Comparison of ENCODE assay signal across 8 mouse cellular contexts in genomic region chr4:71488663-71489161, GRCm38 (mm10).
DNase-seq lines count a peak whose midpoint lies in the region; ATAC-seq lines count a peak whose summit lies in the region.

No protein-coding gene starts in this region.

- ATAC-seq in embryonic facial prominence, embryonic 14.5 days (ENCODE audit: low read depth) = peak; percentile 36; the same call in 1 of the 2 replicates
- ATAC-seq in liver, embryonic 11.5 days (replicated peaks; ENCODE audit: low FRiP score) = peak; percentile 45; the same call in 1 of the 2 replicates

- no peak overlapping the region for H3K4me2 ChIP-seq in embryonic facial prominence, embryonic 14.5 days (ENCODE audit: low read depth, low read length)
- no peak overlapping the region for H3K4me2 ChIP-seq in liver, embryonic 11.5 days

- H3K9ac ChIP-seq in embryonic facial prominence, embryonic 14.5 days (ENCODE audit: low read depth, low read length) = no peak overlapping the region
- no peak overlapping the region for H3K9ac ChIP-seq in liver, embryonic 11.5 days (ENCODE audit: low read depth, low read length)

- H3K27me3 ChIP-seq in embryonic facial prominence, embryonic 14.5 days (replicated peaks; ENCODE audit: control insufficient read depth, insufficient read depth, low read length) = no peaks in the 10 kb centered on the region; the same call in none of the 2 replicates
- no peaks in the 10 kb centered on the region for H3K27me3 ChIP-seq in liver, embryonic 11.5 days (replicated peaks; ENCODE audit: control insufficient read depth, insufficient read depth, low read length)

- peak; percentile 3 for DNase-seq in cerebellum, adult 11-12 months
- no peak for DNase-seq in cerebellum, adult 11 months
- peak; percentile 3 to 19 for DNase-seq in left cerebral cortex, postnatal 25 days (ENCODE audit: low spot score in 2 of 2)
- no peak for DNase-seq in left cerebral cortex, adult 8-10 months (ENCODE audit: low spot score in 2 of 2)
- peak; percentile 66 for DNase-seq in embryonic facial prominence, embryonic 14.5 days (ENCODE audit: low spot score)
- DNase-seq in liver, embryonic 11.5 days (ENCODE audit: low spot score) = no peak
- DNase-seq in spleen, postnatal 10 days (ENCODE audit: low spot score in 2 of 2) = peak; percentile 3 to 25
- no peak for DNase-seq in MN1 (ENCODE audit: low spot score)

- no peaks in the 10 kb centered on the region for H3K9me3 ChIP-seq in embryonic facial prominence, embryonic 14.5 days (ENCODE audit: control insufficient read depth, low read length)
- H3K9me3 ChIP-seq in liver, embryonic 11.5 days (ENCODE audit: control insufficient read depth, low read length) = no peaks in the 10 kb centered on the region

- peaks cover 4% of the 10 kb centered on the region; the same call in 1 of the 2 replicates for H3K4me1 ChIP-seq in embryonic facial prominence, embryonic 14.5 days (ENCODE audit: control insufficient read depth, insufficient read depth, low read length)
- no peaks in the 10 kb centered on the region for H3K4me1 ChIP-seq in liver, embryonic 11.5 days (replicated peaks; ENCODE audit: control insufficient read depth, insufficient read depth, low read length)

- H3K36me3 ChIP-seq in embryonic facial prominence, embryonic 14.5 days (ENCODE audit: control insufficient read depth, insufficient read depth, low read length) = no peaks in the 10 kb centered on the region
- no peaks in the 10 kb centered on the region for H3K36me3 ChIP-seq in liver, embryonic 11.5 days (ENCODE audit: control insufficient read depth, insufficient read depth, low read length)

- no peak overlapping the region for H3K4me3 ChIP-seq in embryonic facial prominence, embryonic 14.5 days (ENCODE audit: low read depth, low read length)
- H3K4me3 ChIP-seq in liver, embryonic 11.5 days (ENCODE audit: low read depth, low read length) = no peak overlapping the region

- no peak overlapping the region for H3K27ac ChIP-seq in embryonic facial prominence, embryonic 14.5 days (replicated peaks; ENCODE audit: low read depth, low read length)
- H3K27ac ChIP-seq in liver, embryonic 11.5 days (ENCODE audit: low read depth, low read length) = no peak overlapping the region

- intact Hi-C loops in left cerebral cortex, postnatal 25 days (cut with DNase I) = no loop called here

- WGBS in embryonic facial prominence, embryonic 14.5 days = 21% methylated on average over 2 of the region's 2 CpGs
- WGBS in liver, embryonic 11.5 days = 54% methylated on average over 2 of the region's 2 CpGs

Comparison
In these comparisons a context has a peak if more than half of its experiments do, and no peak if none do; other contexts are left out.
1. DNase-seq: peak in cerebellum, adult 11-12 months (single experiment), left cerebral cortex, postnatal 25 days (2 of 2), embryonic facial prominence, embryonic 14.5 days (single experiment) and spleen, postnatal 10 days (2 of 2); none in cerebellum, adult 11 months (single experiment), left cerebral cortex, adult 8-10 months (0 of 2), liver, embryonic 11.5 days (single experiment) and MN1 (single experiment).